Comparison of ENCODE assay signal across 24 mouse cellular contexts in the genomic region with DNA sequence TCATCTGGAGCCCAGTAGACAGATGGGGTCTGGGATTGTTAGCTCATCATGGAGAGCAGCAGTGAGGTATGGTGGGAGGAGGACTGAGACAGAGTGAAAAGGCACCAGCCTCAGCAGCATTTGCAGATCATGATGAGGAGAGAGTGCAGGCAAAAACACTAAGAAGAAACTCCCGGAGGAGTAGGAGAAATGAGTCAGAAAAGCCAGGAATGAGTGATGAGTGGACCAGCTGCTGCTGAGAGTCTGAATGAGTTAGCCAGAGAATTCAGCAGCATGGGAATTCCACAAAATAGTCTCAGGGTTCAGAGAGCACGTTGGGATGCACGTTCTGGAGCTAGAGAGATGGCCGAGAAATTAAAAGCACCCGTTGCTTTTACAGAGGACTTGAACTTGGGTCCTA.
DNase-seq lines count a peak whose midpoint lies in the region; ATAC-seq and TF ChIP-seq lines count a peak whose summit lies in the region.
"Had no signal": no experiment of that assay in that cellular context is flagged by ENCODE, and none has a peak within 500 bp of the region (broad histone marks: within the 10 kb centered on the region; RNA-seq: fewer than 3 reads in every experiment).

No protein-coding gene starts in this region.

- no peaks in the 10 kb centered on the region for H3K27me3 ChIP-seq in myocyte (ENCODE audit: control insufficient read depth, insufficient read depth, insufficient read length)
- no peaks in the 10 kb centered on the region for H3K27me3 ChIP-seq in cerebellum, adult 2 months (ENCODE audit: control insufficient read depth, insufficient read depth, low read length)
- H3K27me3 ChIP-seq: CH12.LX; embryonic facial prominence, embryonic 15.5 days; hindbrain, embryonic 12.5 days had no signal

- WGBS in cerebellum, adult 2 months: 82% methylated on average over 5 of the region's 5 CpGs

- H3ac ChIP-seq in myocyte (ENCODE audit: control insufficient read depth, insufficient read length): no peak overlapping the region

- no peak overlapping the region for H3K27ac ChIP-seq in cerebellum, adult 2 months (ENCODE audit: insufficient read depth, low read length)
- H3K27ac ChIP-seq: embryonic facial prominence, embryonic 15.5 days; forebrain, embryonic 10.5 days; hindbrain, embryonic 12.5 days had no signal

- ATAC-seq in frontal cortex, adult (ENCODE audit: low TSS enrichment): peak; percentile 88
- ATAC-seq: forebrain, embryonic 14.5 days; hindbrain, embryonic 16.5 days; inflammation-experienced regulatory T-cells, adult 6 months; intestine, postnatal 0 days had no signal

- no peak for TF ChIP-seq CTCF in cerebellum, adult 2 months (IDR thresholded peaks at IDR 0.05; ENCODE audit: borderline replicate concordance, insufficient read depth, low read depth, low read length)

- H3K79me2 ChIP-seq in myocyte (ENCODE audit: control insufficient read depth, insufficient read depth): no peaks in the 10 kb centered on the region

- TF ChIP-seq POLR2A in myocyte (IDR thresholded peaks at IDR 0.05; ENCODE audit: insufficient read length, low read depth): no peak
- no peak for TF ChIP-seq POLR2A in cerebellum, adult 2 months (IDR thresholded peaks at IDR 0.05; ENCODE audit: borderline replicate concordance, insufficient read depth, low read length)

- H3K4me2 ChIP-seq in myocyte (ENCODE audit: low read depth): no peak overlapping the region
- H3K4me2 ChIP-seq: embryonic facial prominence, embryonic 15.5 days; hindbrain, embryonic 12.5 days had no signal

- no peaks in the 10 kb centered on the region for H3K36me3 ChIP-seq in myocyte (ENCODE audit: control insufficient read depth, insufficient read depth)
- H3K36me3 ChIP-seq: embryonic facial prominence, embryonic 15.5 days; forebrain, embryonic 10.5 days; hindbrain, embryonic 12.5 days had no signal

- no peaks in the 10 kb centered on the region for H3K4me1 ChIP-seq in cerebellum, adult 2 months (ENCODE audit: control insufficient read depth, insufficient read depth, low read length)
- H3K4me1 ChIP-seq: embryonic facial prominence, embryonic 15.5 days; forebrain, embryonic 10.5 days; hindbrain, embryonic 12.5 days had no signal

- H3K4me3 ChIP-seq in myocyte: no peak overlapping the region
- no peak overlapping the region for H3K4me3 ChIP-seq in cerebellum, adult 2 months (replicated peaks; ENCODE audit: insufficient read depth, low read depth, low read length)
- H3K4me3 ChIP-seq: embryonic facial prominence, embryonic 15.5 days; erythroblast, embryonic 14.5 days; forebrain, embryonic 10.5 days; hindbrain, embryonic 12.5 days had no signal

- no peak for DNase-seq in frontal cortex, postnatal 10 days (ENCODE audit: low spot score in 2 of 2)
- peak; percentile 47 to 70 for DNase-seq in heart, adult 9 months (ENCODE audit: low spot score in 2 of 2)
- no peak for DNase-seq in heart, adult 18-20 months
- peak; percentile 25 for DNase-seq in heart, postnatal 4 days
- no peak for DNase-seq in heart, adult 8-10 months (ENCODE audit: low spot score)
- no peak for DNase-seq in cerebellum, adult 2 months
- DNase-seq: adrenal gland, adult 2 months; adrenal gland, postnatal 25 days; cerebellum, adult 8-10 months; cerebellum, postnatal 14 days; embryo, embryonic 11 days; gastrocnemius, postnatal 36 days; kidney, adult 8-10 months had no signal

TF ChIP-seq in myocyte, 11 proteins besides CTCF, POLR2A, EP300 and RAD21:
- TF ChIP-seq MYOD1 (IDR thresholded peaks at IDR 0.05; ENCODE audit: control insufficient read depth in 1 of 3, insufficient read length in 2 of 3, low read depth in 2 of 3) (peak; percentile 8 to 54 (median 26)), POLR2AphosphoS2 (IDR thresholded peaks at IDR 0.05; ENCODE audit: insufficient read length, low read depth) (no peak)

Comparison
In these comparisons a context has a peak if more than half of its experiments do, and no peak if none do; other contexts are left out.
1. DNase-seq: peak in heart, adult 9 months (2 of 2) and heart, postnatal 4 days (single experiment); none in frontal cortex, postnatal 10 days (0 of 2), heart, adult 18-20 months (0 of 2), heart, adult 8-10 months (single experiment) and cerebellum, adult 2 months (0 of 2).